Mouse (Mus musculus) ES-E14 (cell line): ENCODE measurements around the gene Cux2. TPM values are rescaled to one million over a fixed set of nuclear protein-coding genes. Genes with fewer than 3 reads are reported as not detected.

Experiments
- DNase-seq: peaks from one replicate; pipeline ENCODE4 v3.0.0-alpha.2; 2013; ENCODE audit warnings: low read depth, low spot score
- H3K27ac ChIP-seq: 2 replicates; pipeline ENCODE4 v1.5.1; 2012; ENCODE audit warnings: low read depth, mild to moderate bottlenecking, low read length, moderate library complexity, mixed read lengths; ENCODE audit not compliant: poor library complexity, insufficient read depth, severe bottlenecking
- H3K36me3 ChIP-seq: 2 replicates; pipeline ENCODE4 v1.6.1; 2012; ENCODE audit warnings: mild to moderate bottlenecking, low read length, moderate library complexity, mixed read lengths; ENCODE audit not compliant: control insufficient read depth, poor library complexity, insufficient read depth, severe bottlenecking
- H3K4me1 ChIP-seq, 2 experiments: fragments of 150-350 bp in 1 of 2; sonication (generic) in 1 of 2; 2 replicates each; pipeline ENCODE4 v1.6.1; 2012; ENCODE audit warnings: low read length in 2 of 2, mild to moderate bottlenecking in 1 of 2, mixed read lengths in 1 of 2; ENCODE audit not compliant: control insufficient read depth in 2 of 2, insufficient read depth in 2 of 2, poor library complexity in 1 of 2
- H3K4me3 ChIP-seq, 2 experiments: fragments of 150-350 bp in 1 of 2; sonication (generic) in 1 of 2; 2 replicates each; pipeline ENCODE4 v1.5.1; 2012; ENCODE audit warnings: low read length in 2 of 2, low read depth in 1 of 2, mild to moderate bottlenecking in 1 of 2, mixed read lengths in 1 of 2; ENCODE audit not compliant: insufficient read depth in 1 of 2, poor library complexity in 1 of 2, severe bottlenecking in 1 of 2
- H3K9ac ChIP-seq: 2 replicates; pipeline ENCODE4 v1.6.1; 2012; ENCODE audit warnings: low read depth, mild to moderate bottlenecking, low read length, mixed read lengths; ENCODE audit not compliant: poor library complexity, insufficient read depth, severe bottlenecking
- H3K9me3 ChIP-seq: fragments of 150-350 bp; sonication (generic); 2 replicates; pipeline ENCODE4 v1.6.1; 2012; ENCODE audit warnings: low read depth, mild to moderate bottlenecking, low read length; ENCODE audit not compliant: control insufficient read depth, insufficient read depth
- CHD2 ChIP-seq: IDR thresholded peaks from 2 replicates; pipeline ENCODE4 v1.6.1; 2014; ENCODE audit warnings: mild to moderate bottlenecking, low read depth, low read length, inconsistent platforms
- HCFC1 ChIP-seq: IDR thresholded peaks from 2 replicates; pipeline ENCODE4 v1.6.1; 2012; ENCODE audit warnings: low read length, inconsistent platforms, borderline replicate concordance; ENCODE audit not compliant: insufficient read depth
- MAFK ChIP-seq: IDR thresholded peaks from 2 replicates; pipeline ENCODE4 v1.6.1; 2014; ENCODE audit warnings: mild to moderate bottlenecking, low read depth, low read length, inconsistent platforms; ENCODE audit not compliant: insufficient read depth
- ZC3H11A ChIP-seq: IDR thresholded peaks from 2 replicates; pipeline ENCODE4 v1.6.1; 2012; ENCODE audit warnings: low read depth, mild to moderate bottlenecking, inconsistent platforms, low read length, borderline replicate concordance
- ZNF384 ChIP-seq: IDR thresholded peaks from 2 replicates; pipeline ENCODE4 v1.6.1; 2012; ENCODE audit warnings: low read depth, low read length, inconsistent platforms
- in situ Hi-C, 2 experiments: fragments of 600-800 bp; cut with MboI; formaldehyde crosslinking; loops; one replicate each; pipeline ENCODE4 v1.15.1; 2025; ENCODE audit warnings: low sequenced_read_pairs in 2 of 2, inconsistent platforms in 1 of 2; ENCODE audit not compliant: unreplicated experiment in 2 of 2
- total RNA-seq: library from RNA; depleted of rRNA; stranded (reverse); fragments of 300-350 nt; gene quantifications from 2 replicates; pipeline ENCODE4 v1.2.3, GENCODE M21; 2012

Gene Cux2
- total RNA-seq, 1 experiment: 1.8 TPM

DNA sequence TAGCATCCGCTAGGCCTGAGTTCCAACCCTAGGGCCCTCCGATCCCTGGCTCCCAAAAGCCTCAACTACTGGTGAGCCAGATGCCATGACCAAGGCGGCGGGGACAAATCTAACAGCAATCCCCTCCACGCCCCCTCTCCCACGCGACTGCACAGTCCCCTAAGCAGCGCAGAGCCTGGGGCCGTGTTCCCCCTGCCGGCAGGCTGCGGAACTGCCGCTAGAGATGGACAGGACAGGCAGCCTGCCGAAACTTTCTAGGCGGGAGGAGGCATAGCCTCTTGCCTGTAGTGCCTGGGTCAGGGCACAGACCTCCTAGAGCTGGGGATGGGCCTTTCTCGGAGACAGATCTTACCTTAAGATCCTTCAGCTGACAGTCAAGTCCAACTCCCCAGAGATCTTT is 41.2 kb upstream of the Cux2 start:
- H3K9ac ChIP-seq: no peak overlapping the region
- no peaks in the 10 kb centered on the region for H3K4me1 ChIP-seq
- no peak for TF ChIP-seq CHD2
- TF ChIP-seq MAFK: no peak
- no peak for TF ChIP-seq ZC3H11A
- TF ChIP-seq ZNF384: no peak
- no peak for TF ChIP-seq HCFC1
- H3K27ac ChIP-seq: no peak overlapping the region
- no peaks in the 10 kb centered on the region for H3K9me3 ChIP-seq
- in situ Hi-C loops: loop anchor here in 1 of 2 experiments (25.0 kb wide), 1 partner anchor 229 kb away; no protein-coding TSS in a partner anchor
- no peak overlapping the region for H3K4me3 ChIP-seq
- no peaks in the 10 kb centered on the region for H3K36me3 ChIP-seq
- DNase-seq: peak; percentile 70

DNA sequence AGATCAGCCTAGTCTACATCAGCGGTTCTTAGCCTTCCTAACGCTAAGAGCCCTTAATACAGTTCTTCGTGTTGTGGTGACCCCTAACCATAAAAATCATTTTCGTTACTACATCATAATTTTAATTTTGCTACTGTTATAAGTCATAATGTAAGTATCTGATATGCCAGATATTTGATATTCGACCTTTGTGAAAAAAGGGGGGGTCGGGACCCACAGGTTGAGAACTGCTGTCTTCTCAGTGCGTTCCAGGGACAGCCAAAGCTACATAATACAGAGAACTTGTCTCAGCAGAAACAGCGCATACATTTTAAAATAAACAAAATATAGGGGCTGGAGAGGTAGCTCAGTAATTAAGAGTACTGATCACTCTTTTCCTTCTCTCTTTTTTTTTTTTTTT is 39.8 kb upstream of the Cux2 start:
- no peaks in the 10 kb centered on the region for H3K9me3 ChIP-seq
- H3K4me3 ChIP-seq: no peak overlapping the region
- H3K9ac ChIP-seq: no peak overlapping the region
- TF ChIP-seq MAFK (no peak), CHD2 (peak; percentile 93)
- in situ Hi-C loops: loop anchor here in 1 of 2 experiments (25.0 kb wide), 1 partner anchor 227 kb away; no protein-coding TSS in a partner anchor
- DNase-seq: no peak
- no peaks in the 10 kb centered on the region; a peak in 1 of 4 replicates for H3K4me1 ChIP-seq
- H3K36me3 ChIP-seq: no peaks in the 10 kb centered on the region
- no peak overlapping the region for H3K27ac ChIP-seq

DNA sequence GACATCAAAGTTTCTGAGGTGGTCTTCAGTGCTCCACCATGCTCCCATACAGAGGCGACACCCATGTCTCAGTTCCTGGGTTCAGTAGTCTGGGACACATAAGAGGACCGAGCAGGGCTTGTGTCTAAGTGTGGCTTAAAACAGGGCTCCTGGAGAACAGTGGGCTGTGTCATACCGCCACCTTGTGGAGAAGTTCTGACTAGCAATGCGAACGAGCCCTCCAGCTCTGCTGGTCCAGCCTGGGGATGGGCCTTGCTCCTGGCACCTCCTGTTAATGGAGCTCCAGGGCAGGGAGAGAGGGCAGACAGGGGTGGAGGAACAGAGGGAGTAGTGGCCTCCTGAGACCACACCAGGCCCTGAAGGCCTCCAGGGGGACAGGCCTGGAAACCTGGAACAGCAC is 39.0 kb upstream of the Cux2 start:
- Histone ChIP-seq H3K9ac (no peak overlapping the region), H3K4me3 (no peak overlapping the region), H3K36me3 (no peaks in the 10 kb centered on the region), H3K4me1 (peaks cover 0 to 1% of the 10 kb centered on the region in 2 experiments; a peak in 1 of 4 replicates), H3K9me3 (no peaks in the 10 kb centered on the region), H3K27ac (no peak overlapping the region)
- DNase-seq: peak; percentile 85
- TF ChIP-seq CHD2 (no peak), ZC3H11A (peak; percentile 75)
- in situ Hi-C loops: loop anchor here in 1 of 2 experiments (25.0 kb wide), 1 partner anchor 227 kb away; no protein-coding TSS in a partner anchor

DNA sequence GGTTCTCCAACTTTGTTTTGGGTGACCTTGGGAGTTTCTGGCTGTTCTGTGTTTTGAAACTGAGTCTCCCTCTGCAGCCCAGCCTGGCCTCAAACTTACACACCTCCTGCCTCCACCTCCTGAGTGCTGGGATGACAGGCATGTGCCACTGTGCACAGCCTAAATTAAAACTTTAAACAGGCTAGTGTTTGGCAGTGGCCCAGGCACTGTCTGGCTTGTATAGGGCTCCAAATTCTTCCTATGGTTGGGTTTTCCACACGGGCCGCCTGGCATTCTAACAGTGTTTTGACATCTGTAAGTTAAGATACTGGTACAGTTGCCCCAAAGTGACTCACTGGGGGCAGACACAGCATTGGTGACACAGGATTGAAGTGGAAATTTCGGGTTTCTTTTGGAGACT is 36.2 kb upstream of the Cux2 start:
- in situ Hi-C loops: loop anchor here in 1 of 2 experiments (25.0 kb wide), 1 partner anchor 224 kb away; no protein-coding TSS in a partner anchor
- H3K9me3 ChIP-seq: no peaks in the 10 kb centered on the region

DNA sequence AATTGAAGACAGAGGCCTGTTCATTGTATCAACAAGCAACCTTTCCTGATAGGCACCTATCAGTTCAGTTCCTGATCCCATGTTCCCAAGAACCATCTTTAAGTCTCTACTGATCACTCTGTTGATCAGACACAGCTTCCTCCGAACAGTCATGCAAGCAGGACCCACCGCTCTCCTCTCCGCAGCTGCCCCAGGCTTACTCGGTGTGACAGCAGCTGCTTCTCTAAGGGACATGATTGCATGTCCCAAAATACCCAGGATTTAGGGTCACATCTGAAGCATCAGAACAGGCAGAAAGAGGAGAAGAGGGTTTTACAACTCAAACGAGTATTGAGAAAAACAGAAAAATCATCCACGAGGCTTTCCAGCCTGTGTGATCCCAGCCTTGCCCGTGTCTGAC is 35.4 kb upstream of the Cux2 start:
- TF ChIP-seq HCFC1: no peak
- TF ChIP-seq ZC3H11A: no peak
- TF ChIP-seq ZNF384: no peak
- no peak for TF ChIP-seq MAFK

More for the DNA sequence above, 36.2 kb upstream of the Cux2 start:
- Histone ChIP-seq H3K4me1 (peaks cover 0 to 1% of the 10 kb centered on the region in 2 experiments; a peak in 1 of 4 replicates), H3K27ac (no peak overlapping the region), H3K36me3 (no peaks in the 10 kb centered on the region), H3K9ac (no peak overlapping the region), H3K4me3 (no peak overlapping the region)
- DNase-seq: no peak
- TF ChIP-seq ZNF384: no peak
- no peak for TF ChIP-seq MAFK
- no peak for TF ChIP-seq CHD2
- no peak for TF ChIP-seq HCFC1
- TF ChIP-seq ZC3H11A: no peak

More for the DNA sequence above, 35.4 kb upstream of the Cux2 start:
- H3K9me3 ChIP-seq: no peaks in the 10 kb centered on the region
- H3K36me3 ChIP-seq: no peaks in the 10 kb centered on the region
- no peak for DNase-seq
- H3K4me3 ChIP-seq: no peak overlapping the region
- H3K27ac ChIP-seq: no peak overlapping the region
- H3K9ac ChIP-seq: no peak overlapping the region
- H3K4me1 ChIP-seq: peaks cover 0 to 1% of the 10 kb centered on the region in 2 experiments; a peak in 1 of 4 replicates
- in situ Hi-C loops: loop anchor here in 1 of 2 experiments (25.0 kb wide), 1 partner anchor 223 kb away; no protein-coding TSS in a partner anchor
